Mouse (Mus musculus): ENCODE data around the gene Olfr419.

Gene Olfr419

GRCm38 (mm10) chr1:174251961-174252360 lies at the start of gene Olfr419:
TSS of gene Olfr419 (minus strand) at chr1:174252061.
- no peak for DNase-seq (ENCODE audit: low read depth)

- no peak for DNase-seq (ENCODE audit: low read depth)
Measured at GRCm38 (mm10) chr1:174270643-174271042, 18.8 kb upstream of the Olfr419 start.

- no peak for DNase-seq (ENCODE audit: low read depth)
Measured at GRCm38 (mm10) chr1:174269162-174269561, 17.3 kb upstream of the Olfr419 start.

GRCm38 (mm10) chr1:174267816-174268215 lies 16.0 kb upstream of the Olfr419 start:
- no peak for DNase-seq (ENCODE audit: low read depth)

- DNase-seq (ENCODE audit: low read depth) = no peak
Measured at GRCm38 (mm10) chr1:174250376-174250775, 1.5 kb downstream of the Olfr419 start.

- no peak for DNase-seq (ENCODE audit: low read depth)
Measured at GRCm38 (mm10) chr1:174247170-174247569, 4.7 kb downstream of the Olfr419 start.

- DNase-seq (ENCODE audit: low read depth) = no peak
Measured at GRCm38 (mm10) chr1:174246080-174246479, 5.8 kb downstream of the Olfr419 start.

- no peak for DNase-seq (ENCODE audit: low read depth)
Measured at GRCm38 (mm10) chr1:174244621-174245020, 7.2 kb downstream of the Olfr419 start.

GRCm38 (mm10) chr1:174239916-174240315 lies 11.9 kb downstream of the Olfr419 start:
- no peak for DNase-seq (ENCODE audit: low read depth)

GRCm38 (mm10) chr1:174216528-174217204 lies 35.2 kb downstream of the Olfr419 start:
- DNase-seq (ENCODE audit: low read depth) = no peak

GRCm38 (mm10) chr1:174215270-174216038 lies 36.4 kb downstream of the Olfr419 start:
- DNase-seq (ENCODE audit: low read depth) = no peak

GRCm38 (mm10) chr1:174212286-174212685 lies 39.6 kb downstream of the Olfr419 start:
- DNase-seq (ENCODE audit: low read depth) = no peak

- DNase-seq (ENCODE audit: low read depth) = no peak
Measured at GRCm38 (mm10) chr1:174204699-174205098, 47.2 kb downstream of the Olfr419 start.
